Comparison of ENCODE assay signal across 9 mouse cellular contexts in the genomic region with DNA sequence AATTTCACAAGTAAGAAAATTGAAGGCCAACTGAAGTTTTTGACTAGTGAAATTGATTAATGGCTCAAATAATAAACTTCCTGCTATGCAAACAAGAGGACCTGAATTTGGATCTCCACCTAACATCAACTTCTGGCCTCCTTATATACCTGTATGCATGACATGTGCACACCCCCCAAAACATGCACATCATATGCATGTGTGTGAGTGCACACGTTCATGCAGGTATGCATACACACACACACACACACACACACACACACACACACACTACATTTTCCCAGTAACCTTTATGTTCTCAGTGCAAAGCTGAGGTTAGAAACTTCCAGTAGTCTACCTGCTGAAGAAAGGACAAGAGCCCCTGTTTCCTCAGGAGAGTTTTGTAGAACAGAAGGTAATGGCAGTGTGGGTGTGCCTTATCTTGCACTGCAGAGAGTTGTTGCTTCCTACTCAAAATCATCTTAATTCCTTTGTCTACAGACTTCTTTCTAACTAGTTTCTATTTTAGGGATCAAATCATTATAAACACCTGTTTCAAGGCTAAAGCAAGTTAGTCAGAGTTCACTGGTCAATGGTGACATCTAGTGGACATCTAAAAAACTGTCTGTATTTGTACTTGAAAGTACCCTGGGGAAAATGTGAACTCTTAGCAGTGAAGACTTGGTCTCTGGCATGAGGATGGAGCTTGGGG.
DNase-seq lines count a peak whose midpoint lies in the region; ATAC-seq and TF ChIP-seq lines count a peak whose summit lies in the region.
"Had no signal": no experiment of that assay in that cellular context is flagged by ENCODE, and none has a peak within 500 bp of the region (broad histone marks: within the 10 kb centered on the region; RNA-seq: fewer than 3 reads in every experiment).

No protein-coding gene starts in this region.

- H3K27ac ChIP-seq in kidney, embryonic 15.5 days, result no peak overlapping the region
- no peak overlapping the region for H3K27ac ChIP-seq in ES-Bruce4 (ENCODE audit: insufficient read depth, low read length)
- H3K27ac ChIP-seq in cerebellum, adult 2 months (ENCODE audit: insufficient read depth, low read length), result no peak overlapping the region
- no peak overlapping the region for H3K27ac ChIP-seq in hindbrain, embryonic 16.5 days (ENCODE audit: low read depth, low read length)
- H3K27ac ChIP-seq in neural tube, embryonic 15.5 days (replicated peaks), result no peak overlapping the region
- H3K27ac ChIP-seq: liver, embryonic 13.5 days had no signal

- H3K36me3 ChIP-seq in kidney, embryonic 15.5 days, result no peaks in the 10 kb centered on the region
- H3K36me3 ChIP-seq in ES-Bruce4 (ENCODE audit: control insufficient read depth, insufficient read depth, low read length, poor library complexity, severe bottlenecking), result no peaks in the 10 kb centered on the region
- H3K36me3 ChIP-seq in hindbrain, embryonic 16.5 days (ENCODE audit: control insufficient read depth, insufficient read depth, low read length), result no peaks in the 10 kb centered on the region
- H3K36me3 ChIP-seq in neural tube, embryonic 15.5 days, result no peaks in the 10 kb centered on the region
- H3K36me3 ChIP-seq: liver, embryonic 13.5 days had no signal

- peak; percentile 15; the same call in 1 of the 2 replicates for ATAC-seq in kidney, embryonic 15.5 days (replicated peaks; ENCODE audit: low FRiP score)
- ATAC-seq in hindbrain, embryonic 16.5 days, result peak; percentile 69
- ATAC-seq in neural tube, embryonic 15.5 days (ENCODE audit: low FRiP score), result peak; percentile 57
- ATAC-seq in erythroblast, adult 5-6 weeks (replicated peaks; ENCODE audit: low FRiP score, poor library complexity, severe bottlenecking), result no peak

- 95% methylated on average over 1 of the region's 1 CpGs for WGBS in kidney, embryonic 15.5 days
- WGBS in cerebellum, adult 2 months, result 97% methylated on average over 1 of the region's 1 CpGs
- WGBS in hindbrain, embryonic 16.5 days, result 93% methylated on average over 1 of the region's 1 CpGs
- WGBS in neural tube, embryonic 15.5 days, result 92% methylated on average over 1 of the region's 1 CpGs

- H3K9me3 ChIP-seq in kidney, embryonic 15.5 days (replicated peaks), result no peaks in the 10 kb centered on the region
- no peaks in the 10 kb centered on the region for H3K9me3 ChIP-seq in ES-Bruce4 (replicated peaks; ENCODE audit: control insufficient read depth, insufficient read depth, low read length, poor library complexity, severe bottlenecking)
- H3K9me3 ChIP-seq in hindbrain, embryonic 16.5 days (ENCODE audit: control insufficient read depth, low read length), result no peaks in the 10 kb centered on the region
- no peaks in the 10 kb centered on the region for H3K9me3 ChIP-seq in neural tube, embryonic 15.5 days (replicated peaks)
- H3K9me3 ChIP-seq: liver, embryonic 13.5 days had no signal

- no peak for TF ChIP-seq EP300 in ES-Bruce4 (IDR thresholded peaks at IDR 0.05; ENCODE audit: insufficient read depth, low read depth, low read length)

- no peak overlapping the region for H3K4me2 ChIP-seq in kidney, embryonic 15.5 days
- H3K4me2 ChIP-seq in hindbrain, embryonic 16.5 days (ENCODE audit: low read length), result no peak overlapping the region
- H3K4me2 ChIP-seq in neural tube, embryonic 15.5 days, result no peak overlapping the region
- H3K4me2 ChIP-seq: liver, embryonic 13.5 days had no signal

- H3K9ac ChIP-seq in kidney, embryonic 15.5 days, result no peak overlapping the region
- no peak overlapping the region for H3K9ac ChIP-seq in ES-Bruce4 (ENCODE audit: low read depth, poor library complexity, severe bottlenecking)
- H3K9ac ChIP-seq in hindbrain, embryonic 16.5 days (ENCODE audit: low read depth, low read length), result no peak overlapping the region
- no peak overlapping the region for H3K9ac ChIP-seq in neural tube, embryonic 15.5 days (replicated peaks)
- H3K9ac ChIP-seq: liver, embryonic 13.5 days had no signal

- no peak for DNase-seq in kidney, postnatal 4 days
- peak; percentile 7 to 48 for DNase-seq in cerebellum, adult 2 months
- no peak for DNase-seq in spleen, adult 12 weeks (ENCODE audit: low spot score)
- DNase-seq: liver, embryonic 13.5 days had no signal

- H3K4me3 ChIP-seq in kidney, embryonic 15.5 days (replicated peaks), result no peak overlapping the region
- H3K4me3 ChIP-seq in ES-Bruce4 (ENCODE audit: low read depth, low read length), result no peak overlapping the region
- no peak overlapping the region for H3K4me3 ChIP-seq in cerebellum, adult 2 months (replicated peaks; ENCODE audit: insufficient read depth, low read depth, low read length)
- H3K4me3 ChIP-seq in hindbrain, embryonic 16.5 days (ENCODE audit: low read length), result no peak overlapping the region
- no peak overlapping the region for H3K4me3 ChIP-seq in neural tube, embryonic 15.5 days (replicated peaks)
- H3K4me3 ChIP-seq: liver, embryonic 13.5 days had no signal

- no peaks in the 10 kb centered on the region for H3K4me1 ChIP-seq in kidney, embryonic 15.5 days
- no peaks in the 10 kb centered on the region for H3K4me1 ChIP-seq in ES-Bruce4 (ENCODE audit: control insufficient read depth, insufficient read depth, low read length)
- H3K4me1 ChIP-seq in cerebellum, adult 2 months (ENCODE audit: control insufficient read depth, insufficient read depth, low read length), result no peaks in the 10 kb centered on the region
- H3K4me1 ChIP-seq in hindbrain, embryonic 16.5 days (ENCODE audit: control insufficient read depth, insufficient read depth, low read depth, low read length), result peaks cover 2% of the 10 kb centered on the region; the same call in 1 of the 2 replicates
- H3K4me1 ChIP-seq in neural tube, embryonic 15.5 days, result no peaks in the 10 kb centered on the region
- H3K4me1 ChIP-seq: liver, embryonic 13.5 days had no signal

- peak; percentile 12 for TF ChIP-seq CTCF in ES-Bruce4 (IDR thresholded peaks at IDR 0.05; ENCODE audit: low read depth, low read length)
- TF ChIP-seq CTCF in cerebellum, adult 2 months (IDR thresholded peaks at IDR 0.05; ENCODE audit: borderline replicate concordance, insufficient read depth, low read depth, low read length), result peak; percentile 53; the same call in 1 of the 2 replicates

- no peaks in the 10 kb centered on the region for H3K27me3 ChIP-seq in kidney, embryonic 15.5 days
- no peaks in the 10 kb centered on the region for H3K27me3 ChIP-seq in ES-Bruce4 (ENCODE audit: control insufficient read depth, insufficient read depth, low read length, poor library complexity, severe bottlenecking)
- no peaks in the 10 kb centered on the region for H3K27me3 ChIP-seq in cerebellum, adult 2 months (ENCODE audit: control insufficient read depth, insufficient read depth, low read length)
- no peaks in the 10 kb centered on the region for H3K27me3 ChIP-seq in hindbrain, embryonic 16.5 days (replicated peaks; ENCODE audit: control insufficient read depth, insufficient read depth, low read length)
- H3K27me3 ChIP-seq in neural tube, embryonic 15.5 days (replicated peaks), result no peaks in the 10 kb centered on the region
- H3K27me3 ChIP-seq: liver, embryonic 13.5 days had no signal

- TF ChIP-seq POLR2A in ES-Bruce4 (IDR thresholded peaks at IDR 0.05; ENCODE audit: insufficient read depth, low read length), result no peak
- TF ChIP-seq POLR2A in cerebellum, adult 2 months (IDR thresholded peaks at IDR 0.05; ENCODE audit: borderline replicate concordance, insufficient read depth, low read length), result no peak

Comparison
In these comparisons a context has a peak if more than half of its experiments do, and no peak if none do; other contexts are left out.
1. DNase-seq: peak in cerebellum, adult 2 months (2 of 2); none in kidney, postnatal 4 days (0 of 2) and spleen, adult 12 weeks (single experiment).